Mouse (Mus musculus) embryonic stem cell, embryonic (primary cell): ENCODE results near the gene Proca1.

Source experiments
- CTCF ChIA-PET, 4 experiments: fragments of 300-600 bp in 2 of 4; fragments of 350-600 bp in 2 of 4; sonication (Branson Sonifier 250); formaldehyde crosslinking; loops; one replicate each; lab custom pipeline; 2022; ENCODE audit warnings: inconsistent platforms in 2 of 4; lab: Charles Lee
- POLR2A ChIA-PET, 4 experiments: fragments of 300-600 bp in 2 of 4; fragments of 350-600 bp in 2 of 4; sonication (Branson Sonifier 250); formaldehyde crosslinking; loops; one replicate each; lab custom pipeline; 2022; ENCODE audit warnings: antibody characterized with exemption in 4 of 4, inconsistent platforms in 1 of 4; lab: Charles Lee

The Proca1 gene

DNA sequence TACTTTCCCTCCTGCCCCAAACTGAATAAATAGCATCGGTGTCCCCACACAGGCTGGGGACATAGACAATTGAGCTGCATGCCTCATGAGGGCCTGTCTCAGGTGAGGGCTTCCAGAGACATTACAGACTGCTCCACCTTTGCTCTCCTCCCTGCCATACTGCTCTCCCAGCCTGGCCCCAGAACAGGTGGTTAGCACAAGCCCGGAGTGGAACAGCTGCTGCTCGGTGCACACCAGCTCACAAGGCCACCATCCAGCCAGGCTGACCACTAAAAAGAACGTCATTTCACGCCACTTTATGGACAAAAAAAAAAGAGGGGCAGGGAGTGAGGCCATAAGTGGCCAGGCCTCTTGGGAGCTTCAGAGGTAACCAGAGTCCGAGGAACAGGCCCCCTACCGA, 14.0 kb downstream of the Proca1 start:
- POLR2A ChIA-PET = interaction anchor here in 2 of 4 experiments (0.5 to 3.4 kb wide), 24 partner anchors 9 to 273 kb away, joined by 3 to 32 read pairs (median 4); partner anchors contain the start of genes Rpl23a (in 2 of the 2), Sdf2 (in 2 of the 2), Aldoc (in 1 of the 2) and Nek8 (in 1 of the 2)

GRCm38 (mm10) chr11:78209886-78210285, 16.7 kb downstream of the Proca1 start:
- ChIA-PET POLR2A (interaction anchor here (0.6 to 5.1 kb wide), 11 partner anchors 8 to 177 kb away, joined by 3 to 29 read pairs (median 5); partner anchors contain the start of genes Rpl23a (in 2 of the 4), Nek8 (in 1 of the 4), Rab34 (in 1 of the 4) and Tlcd1 (in 1 of the 4)), CTCF (interaction anchor here in 2 of 4 experiments (0.6 to 0.9 kb wide), 2 partner anchors 15 to 51 kb away, joined by 3 to 9 read pairs; no protein-coding TSS in a partner anchor)

More for the DNA sequence above, 14.0 kb downstream of the Proca1 start:
- CTCF ChIA-PET = interaction anchor here in 2 of 4 experiments (0.6 to 1.4 kb wide), 4 partner anchors 41 to 597 kb away, joined by 3 to 4 read pairs (median 3); no protein-coding TSS in a partner anchor

DNA sequence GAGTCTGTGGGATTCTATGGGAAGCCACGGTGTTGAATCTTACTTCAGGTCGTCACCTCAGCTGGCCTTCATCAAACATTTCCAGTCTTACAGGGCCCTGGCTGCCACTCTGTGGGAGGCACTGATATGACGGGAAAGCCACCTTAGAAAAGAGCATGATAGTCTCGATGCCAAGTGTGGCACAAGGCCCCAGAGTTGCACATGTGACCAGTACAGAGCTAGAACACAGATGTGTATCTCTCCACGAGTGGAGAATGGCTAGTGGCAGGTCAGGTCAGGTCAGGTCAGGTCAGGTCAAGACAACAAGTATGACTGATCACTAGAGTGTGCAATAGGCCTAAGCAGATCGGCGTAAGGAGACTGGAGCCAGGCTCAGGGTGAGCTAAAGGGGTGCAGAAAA, 17.4 kb downstream of the Proca1 start:
- CTCF ChIA-PET = interaction anchor here in 2 of 4 experiments (0.6 to 0.9 kb wide), 2 partner anchors 16 to 50 kb away, joined by 3 to 9 read pairs; no protein-coding TSS in a partner anchor
- POLR2A ChIA-PET = interaction anchor here in 3 of 4 experiments (0.8 to 5.1 kb wide), 11 partner anchors 12 to 82 kb away, joined by 3 to 29 read pairs (median 4); partner anchors contain the start of genes Rpl23a (in 2 of the 3), Nek8 (in 1 of the 3), Rab34 (in 1 of the 3) and Tlcd1 (in 1 of the 3)

DNA sequence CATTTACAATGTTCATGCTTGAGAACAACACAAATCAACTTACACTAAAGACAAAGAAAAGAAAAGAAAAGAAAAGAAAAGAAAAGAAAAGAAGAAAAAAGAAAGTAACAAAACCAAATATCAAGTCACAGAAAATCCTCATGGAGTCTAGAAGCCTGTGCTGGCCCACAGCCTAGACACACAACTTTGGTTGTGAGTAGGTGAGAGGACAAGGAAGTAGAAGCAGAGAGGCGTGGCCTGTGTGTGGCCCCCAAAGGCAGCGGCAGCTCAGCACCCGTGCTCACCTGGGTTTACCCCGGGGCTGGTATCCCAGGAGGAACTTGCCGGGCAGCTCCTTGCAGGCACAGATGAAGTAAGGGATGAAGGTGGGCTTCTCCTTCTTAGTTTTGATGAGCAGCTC, 18.3 kb downstream of the Proca1 start:
- CTCF ChIA-PET = interaction anchor here in 1 of 4 experiments (0.6 kb wide), 1 partner anchor 480 kb away, joined by 3 read pairs; no protein-coding TSS in a partner anchor
- POLR2A ChIA-PET = interaction anchor here in 3 of 4 experiments (0.6 to 5.1 kb wide), 14 partner anchors 11 to 190 kb away, joined by 3 to 29 read pairs (median 4); partner anchors contain the start of gene Rpl23a (in 2 of the 3)

DNA sequence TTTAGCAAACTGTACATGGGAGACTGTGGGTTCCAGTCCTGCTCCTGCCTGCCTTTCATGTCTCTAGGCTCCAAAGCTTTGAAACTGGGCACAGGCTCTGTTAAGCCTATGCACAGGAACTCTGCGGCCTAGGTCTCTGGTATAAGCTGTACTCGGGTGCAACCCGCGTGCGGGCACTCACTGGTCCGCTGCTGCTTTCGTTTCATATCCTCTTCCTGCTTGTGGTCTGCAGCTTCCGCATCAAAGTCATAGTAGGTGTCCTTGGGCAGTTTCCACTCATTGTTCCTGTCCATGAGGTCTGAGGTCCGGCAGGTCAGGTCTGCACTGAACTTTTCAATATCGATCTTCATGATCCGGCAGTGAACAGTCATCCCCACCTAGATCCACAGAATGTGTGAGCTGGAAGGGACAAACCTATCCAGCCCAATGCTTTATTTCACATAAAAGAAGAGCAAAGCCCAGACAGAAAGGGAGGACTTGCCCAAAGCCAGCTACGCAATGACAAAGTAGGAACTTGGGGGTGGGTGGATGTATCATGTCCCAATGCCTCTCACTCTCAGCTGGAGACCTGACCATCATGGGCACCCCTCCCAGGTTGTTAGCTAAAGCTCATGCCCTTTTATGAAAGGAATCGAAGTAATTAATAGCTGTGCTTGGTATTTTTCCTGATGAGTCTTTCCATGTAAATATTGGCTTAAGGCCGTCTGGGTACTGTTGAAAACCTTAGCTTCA, 20.1 kb downstream of the Proca1 start:
- ChIA-PET POLR2A (interaction anchor here (0.6 to 5.1 kb wide), 28 partner anchors 8 to 116 kb away, joined by 3 to 29 read pairs (median 4); partner anchors contain the start of genes Pigs (in 2 of the 4), Rpl23a (in 2 of the 4), BC030499 (in 1 of the 4) and Sdf2 (in 1 of the 4)), CTCF (interaction anchor here in 1 of 4 experiments (0.9 kb wide), 1 partner anchor 42 kb away, joined by 3 read pairs; no protein-coding TSS in a partner anchor)

GRCm38 (mm10) chr11:78215709-78216317, 22.6 kb downstream of the Proca1 start:
- ChIA-PET CTCF (interaction anchor here in 2 of 4 experiments (0.6 to 0.8 kb wide), 2 partner anchors 23 to 68 kb away, joined by 3 to 8 read pairs; no protein-coding TSS in a partner anchor), POLR2A (interaction anchor here in 3 of 4 experiments (0.6 to 4.6 kb wide), 10 partner anchors 9 to 38 kb away, joined by 3 to 23 read pairs (median 5); partner anchors contain the start of gene Rpl23a (in 2 of the 3))

DNA sequence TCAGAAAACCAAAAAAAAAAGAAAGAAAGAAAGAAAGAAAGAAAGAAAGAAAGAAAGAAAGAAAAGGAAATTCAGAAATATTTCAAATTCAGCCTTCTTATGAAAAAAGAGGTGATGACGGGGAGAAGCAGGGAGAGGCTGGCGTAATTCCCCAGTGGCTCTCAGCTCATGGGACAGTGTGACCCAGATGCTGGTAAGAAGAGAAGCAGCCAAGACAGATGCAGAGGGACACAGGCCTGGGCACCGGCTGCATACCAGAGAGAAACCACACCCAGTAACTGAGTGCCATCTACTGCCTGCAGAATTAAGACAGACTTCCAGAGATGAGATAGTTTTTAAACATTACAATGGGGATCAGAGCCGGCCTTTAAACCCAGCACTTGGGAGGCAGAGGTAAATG, 30.4 kb downstream of the Proca1 start:
- CTCF ChIA-PET = interaction anchor here in 2 of 4 experiments (0.7 kb wide), 2 partner anchors 17 to 39 kb away, joined by 3 read pairs; no protein-coding TSS in a partner anchor
- POLR2A ChIA-PET = interaction anchor here in 2 of 4 experiments (1.0 to 2.1 kb wide), 3 partner anchors 13 to 23 kb away, joined by 4 to 11 read pairs (median 7); partner anchors contain the start of gene Supt6 (in 1 of the 2)

- ChIA-PET POLR2A (no interaction called here), CTCF (no interaction called here)
Measured at GRCm38 (mm10) chr11:78231518-78231917, 38.3 kb downstream of the Proca1 start.

GRCm38 (mm10) chr11:78240193-78240857, 47.1 kb downstream of the Proca1 start:
- ChIA-PET POLR2A (interaction anchor here in 3 of 4 experiments (0.9 to 1.6 kb wide), 7 partner anchors 9 to 64 kb away, joined by 3 to 6 read pairs (median 4); partner anchors contain the start of gene Rpl23a (in 1 of the 3)), CTCF (interaction anchor here in 2 of 4 experiments (0.6 to 0.8 kb wide), 4 partner anchors 22 to 1781 kb away, joined by 3 to 4 read pairs (median 3); no protein-coding TSS in a partner anchor)

GRCm38 (mm10) chr11:78245261-78245626, 52.1 kb downstream of the Proca1 start:
- POLR2A ChIA-PET = interaction anchor here in 3 of 4 experiments (0.7 to 6.1 kb wide), 25 partner anchors 8 to 351 kb away, joined by 3 to 92 read pairs (median 3); partner anchors contain the start of genes Rpl23a (in 3 of the 3), 2610507B11Rik (in 1 of the 3), Nek8 (in 1 of the 3) and Pigs (in 1 of the 3)

GRCm38 (mm10) chr11:78245627-78246317, 52.6 kb downstream of the Proca1 start, which contains the start of the genes Sdf2 and Supt6:
TSS of gene Sdf2 (plus strand) at chr11:78245746.
TSS of gene Supt6 (minus strand) at chr11:78245987.
- CTCF ChIA-PET = interaction anchor here in 2 of 4 experiments (0.7 to 1.1 kb wide), 2 partner anchors 17 to 30 kb away, joined by 3 read pairs; no protein-coding TSS in a partner anchor

More at GRCm38 (mm10) chr11:78245261-78245626, 52.1 kb downstream of the Proca1 start:
- CTCF ChIA-PET = interaction anchor here in 2 of 4 experiments (0.7 to 1.1 kb wide), 2 partner anchors 17 to 30 kb away, joined by 3 read pairs; no protein-coding TSS in a partner anchor

GRCm38 (mm10) chr11:78246318-78247011, 53.3 kb downstream of the Proca1 start:
- POLR2A ChIA-PET = interaction anchor here in 3 of 4 experiments (0.6 to 6.1 kb wide), 30 partner anchors 9 to 1004 kb away, joined by 3 to 92 read pairs (median 4); partner anchors contain the start of genes 2610507B11Rik (in 2 of the 3), Eral1 (in 2 of the 3), Rpl23a (in 2 of the 3) and Fam222b (in 1 of the 3)
- CTCF ChIA-PET = no interaction called here

More at GRCm38 (mm10) chr11:78245627-78246317, 52.6 kb downstream of the Proca1 start, which contains the start of the genes Sdf2 and Supt6:
- POLR2A ChIA-PET = interaction anchor here in 3 of 4 experiments (0.6 to 6.1 kb wide), 36 partner anchors 8 to 1005 kb away, joined by 3 to 92 read pairs (median 4); partner anchors contain the start of genes Rpl23a (in 3 of the 3), Eral1 (in 2 of the 3), 2610507B11Rik (in 1 of the 3) and Fam222b (in 1 of the 3)

DNA sequence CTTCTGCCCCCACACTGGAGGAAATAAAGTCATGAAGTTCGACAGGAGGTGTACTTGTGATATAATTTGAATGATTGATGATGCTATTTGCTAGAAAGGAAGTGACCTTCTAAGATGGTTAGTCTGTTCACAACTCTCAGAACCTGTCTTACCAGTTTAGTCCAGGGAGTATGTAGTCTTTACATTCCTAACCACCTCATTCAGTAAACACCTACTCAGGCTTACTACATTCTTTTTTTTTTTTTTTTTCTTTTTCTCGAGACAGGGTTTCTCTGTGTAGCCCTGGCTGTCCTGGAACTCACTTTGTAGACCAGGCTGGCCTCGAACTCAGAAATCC, 53.8 kb downstream of the Proca1 start:
- CTCF ChIA-PET = interaction anchor here in 1 of 4 experiments (1.1 kb wide), 1 partner anchor 71 kb away, joined by 3 read pairs; the partner anchor contains the start of genes Nek8 and Tlcd1
- POLR2A ChIA-PET = interaction anchor here in 3 of 4 experiments (0.7 to 6.1 kb wide), 23 partner anchors 9 to 745 kb away, joined by 3 to 92 read pairs (median 7); partner anchors contain the start of genes 2610507B11Rik (in 2 of the 3), Rpl23a (in 2 of the 3), Spag5 (in 2 of the 3) and Fam222b (in 1 of the 3)

GRCm38 (mm10) chr11:78247727-78248140, 54.5 kb downstream of the Proca1 start:
- ChIA-PET POLR2A (interaction anchor here (0.5 to 6.1 kb wide), 77 partner anchors 9 to 1665 kb away, joined by 3 to 92 read pairs (median 5); partner anchors contain the start of genes 2610507B11Rik (in 4 of the 4), Pigs (in 3 of the 4), Rpl23a (in 3 of the 4) and Spag5 (in 2 of the 4)), CTCF (interaction anchor here in 3 of 4 experiments (0.5 to 1.4 kb wide), 7 partner anchors 8 to 361 kb away, joined by 3 to 6 read pairs (median 4); partner anchors contain the start of genes 2610507B11Rik (in 1 of the 3), Nek8 (in 1 of the 3) and Tlcd1 (in 1 of the 3))
